Mouse (Mus musculus) midbrain, embryonic 14.5 days (tissue): ENCODE measurements at regions not wholly inside any gene's neighbourhood (a gene's known extent, or its start where the extent isn't known, plus 50 kb on each side); places are given as distances from the start of the nearest gene placed in this dataset.
A peak's percentile ranks its signal among the peaks of the same experiment; 100 is the strongest.

ENCODE experiments used
- ATAC-seq: fragments of 200-750 bp; cut with Nextera tagmentation; 2 replicates; pipeline ENCODE4 v1.8.0; 2017; ENCODE audit warnings: moderate number of reproducible peaks, moderate library complexity; ENCODE audit not compliant: low FRiP score, low TSS enrichment
- DNase-seq: peaks from one replicate; pipeline ENCODE4 v3.0.0-alpha.2; 2015
- H3K27ac ChIP-seq: fragments of 300-500 bp; sonication (generic); replicated peaks from 2 replicates; pipeline ENCODE4 v1.5.1; 2014; ENCODE audit warnings: mild to moderate bottlenecking, low read depth, low read length, moderate library complexity
- H3K27me3 ChIP-seq: fragments of 300-500 bp; sonication (generic); 2 replicates; pipeline ENCODE4 v1.6.1; 2014; ENCODE audit warnings: low read length, control low read depth, mixed read lengths; ENCODE audit not compliant: control insufficient read depth, insufficient read depth
- H3K36me3 ChIP-seq: fragments of 300-500 bp; sonication (generic); 2 replicates; pipeline ENCODE4 v1.6.1; 2014; ENCODE audit warnings: low read length, control low read depth; ENCODE audit not compliant: control insufficient read depth, insufficient read depth
- H3K4me1 ChIP-seq: fragments of 300-500 bp; sonication (generic); 2 replicates; pipeline ENCODE4 v1.6.1; 2014; ENCODE audit warnings: mild to moderate bottlenecking, antibody characterized with exemption, low read length, control low read depth; ENCODE audit not compliant: control insufficient read depth, insufficient read depth
- H3K4me2 ChIP-seq: fragments of 300-500 bp; sonication (generic); 2 replicates; pipeline ENCODE4 v1.6.1; 2014; ENCODE audit warnings: mild to moderate bottlenecking, low read length, moderate library complexity
- H3K4me3 ChIP-seq: fragments of 300-500 bp; sonication (generic); replicated peaks from 2 replicates; pipeline ENCODE4 v1.5.1; 2014; ENCODE audit warnings: low read depth, low read length
- H3K9ac ChIP-seq: fragments of 300-500 bp; sonication (generic); replicated peaks from 2 replicates; pipeline ENCODE4 v1.6.1; 2014; ENCODE audit warnings: mild to moderate bottlenecking, low read length, moderate library complexity
- H3K9me3 ChIP-seq: fragments of 300-500 bp; sonication (generic); 2 replicates; pipeline ENCODE4 v1.6.1; 2016; ENCODE audit warnings: low read length, control low read depth, mixed read lengths; ENCODE audit not compliant: control insufficient read depth
- WGBS: fragments of 180-500 bp; shearing (Covaris S2); extraction: QIAGEN DNeasy Blood & Tissue Kit; methylation state at CpG from one replicate; pipeline ENCODE4 v1.1.7; 2014; 5-methylcytosine and 5-hydroxymethylcytosine counted together

- Histone ChIP-seq H3K9ac (no peak overlapping the region), H3K27ac (no peak overlapping the region), H3K4me2 (no peak overlapping the region), H3K36me3 (no peaks in the 10 kb centered on the region), H3K4me3 (no peak overlapping the region), H3K4me1 (no peaks in the 10 kb centered on the region), H3K27me3 (no peaks in the 10 kb centered on the region), H3K9me3 (no peaks in the 10 kb centered on the region)
- ATAC-seq (peak; percentile 57; the same call in 1 of the 2 replicates), DNase-seq (peak; percentile 93)
- 14% methylated on average over 2 of the region's 2 CpGs for WGBS
Measured at GRCm38 (mm10) chr12:97872391-97872790, 386.9 kb downstream of the Galc start.

- Histone ChIP-seq H3K4me1 (no peaks in the 10 kb centered on the region), H3K9ac (no peak overlapping the region), H3K27me3 (no peaks in the 10 kb centered on the region), H3K36me3 (no peaks in the 10 kb centered on the region), H3K4me2 (no peak overlapping the region), H3K27ac (no peak overlapping the region), H3K4me3 (no peak overlapping the region), H3K9me3 (no peaks in the 10 kb centered on the region)
- DNase-seq (peak; percentile 31), ATAC-seq (no peak)
- 58% methylated on average over 3 of the region's 3 CpGs for WGBS
Measured at GRCm38 (mm10) chr12:97862921-97863320, 396.3 kb downstream of the Galc start.

DNA sequence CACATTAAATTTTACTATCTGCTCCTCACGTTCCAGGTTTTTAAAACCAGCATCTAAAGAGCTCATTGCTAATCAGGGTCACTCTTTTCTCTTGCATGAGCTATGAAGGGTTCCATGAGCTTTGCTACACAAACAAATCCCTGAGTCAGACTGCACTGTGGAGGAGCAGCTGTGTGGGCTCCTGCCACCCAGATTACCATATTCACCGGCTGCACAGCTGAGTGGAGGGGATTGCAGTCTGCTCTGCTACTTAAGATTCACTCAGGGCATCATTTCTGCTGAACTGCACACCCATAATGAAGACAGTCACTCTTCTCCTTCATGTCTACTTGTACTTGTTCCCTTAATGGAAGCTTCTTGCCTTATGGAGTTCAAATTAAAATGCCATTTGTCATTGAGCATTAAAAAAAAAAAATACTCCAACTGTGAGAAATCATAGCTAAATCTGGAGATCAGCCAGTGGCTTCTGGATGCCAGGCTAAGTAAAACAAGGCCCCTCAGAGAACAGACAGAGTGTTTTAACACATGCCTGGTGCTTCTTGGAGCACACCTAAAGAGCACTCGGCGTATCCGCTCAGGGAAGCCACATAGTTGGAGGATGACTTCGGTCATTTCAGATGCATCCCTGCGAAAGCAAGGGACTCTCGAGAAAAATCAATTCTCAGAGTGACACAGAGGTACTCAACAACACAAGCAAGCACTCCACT, 422.9 kb downstream of the Galc start:
- H3K4me1 ChIP-seq = no peaks in the 10 kb centered on the region

DNA sequence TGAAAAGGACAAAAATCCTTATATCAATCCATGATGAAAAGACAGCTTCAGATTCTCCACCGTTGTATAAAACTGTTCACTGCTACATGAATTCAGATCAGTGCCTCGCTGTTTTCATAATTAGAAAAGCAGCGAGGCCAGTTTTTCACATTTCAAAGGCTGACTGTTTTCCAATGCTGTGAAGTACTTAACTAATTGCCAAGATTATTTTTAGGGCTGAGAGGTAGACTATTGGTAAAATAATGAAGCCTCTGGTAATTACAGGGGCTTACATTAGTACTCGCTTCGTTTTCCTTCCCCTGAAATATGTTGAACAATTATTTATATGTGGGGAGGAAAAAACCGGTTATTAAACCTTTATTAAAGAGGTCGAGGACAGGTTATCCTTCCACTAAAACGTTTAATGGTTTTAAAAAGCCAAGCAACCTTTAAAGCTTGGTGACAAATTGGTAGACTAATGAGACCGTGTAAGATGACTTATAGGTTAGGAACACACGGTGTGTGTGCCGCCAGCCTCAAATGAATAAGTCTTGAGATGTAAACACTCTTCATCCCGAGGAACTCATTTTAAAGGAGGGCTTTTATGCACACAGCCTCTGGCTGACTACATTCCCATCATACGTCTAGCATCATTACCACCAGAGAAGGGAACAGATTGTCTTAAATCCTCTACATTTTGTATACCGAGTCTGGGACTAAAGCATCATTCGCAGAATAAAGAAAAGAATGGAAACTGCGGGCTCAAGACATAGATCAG, 465.7 kb downstream of the Galc start:
- Histone ChIP-seq H3K9ac (no peak overlapping the region), H3K27me3 (no peaks in the 10 kb centered on the region), H3K4me2 (0 out of 2 replicates have a peak overlapping the region, but pooled peaks have one; percentile 6), H3K27ac (no peak overlapping the region), H3K36me3 (no peaks in the 10 kb centered on the region), H3K9me3 (no peaks in the 10 kb centered on the region), H3K4me1 (0 out of 2 replicates have a peak, but pooled peaks cover 4% of the 10 kb centered on the region), H3K4me3 (no peak overlapping the region)
- 65% methylated on average over 16 of the region's 16 CpGs for WGBS
- DNase-seq (peak; percentile 17), ATAC-seq (no peak)

More for the DNA sequence above, 422.9 kb downstream of the Galc start:
- Histone ChIP-seq H3K27me3 (no peaks in the 10 kb centered on the region), H3K9ac (no peak overlapping the region), H3K4me3 (no peak overlapping the region), H3K27ac (no peak overlapping the region), H3K36me3 (no peaks in the 10 kb centered on the region), H3K9me3 (no peaks in the 10 kb centered on the region), H3K4me2 (no peak overlapping the region)
- 68% methylated on average over 8 of the region's 8 CpGs for WGBS
- peak; percentile 83; the same call in 1 of the 2 replicates for ATAC-seq
- DNase-seq = peak; percentile 62

GRCm38 (mm10) chr12:97783476-97783875, 475.8 kb downstream of the Galc start:
- no peak overlapping the region for H3K9ac ChIP-seq
- no peaks in the 10 kb centered on the region for H3K36me3 ChIP-seq
- no peaks in the 10 kb centered on the region for H3K4me1 ChIP-seq
- no peaks in the 10 kb centered on the region for H3K27me3 ChIP-seq
- H3K4me3 ChIP-seq = no peak overlapping the region
- ATAC-seq (no peak), DNase-seq (no peak)
- WGBS = 93% methylated on average over 3 of the region's 3 CpGs
- no peak overlapping the region for H3K27ac ChIP-seq
- no peak overlapping the region for H3K4me2 ChIP-seq
- H3K9me3 ChIP-seq = no peaks in the 10 kb centered on the region

GRCm38 (mm10) chr12:97759116-97759515, 500.1 kb downstream of the Galc start:
- no peak for ATAC-seq
- Histone ChIP-seq H3K4me1 (no peaks in the 10 kb centered on the region), H3K4me3 (no peak overlapping the region), H3K9me3 (no peaks in the 10 kb centered on the region), H3K9ac (no peak overlapping the region), H3K27me3 (no peaks in the 10 kb centered on the region), H3K4me2 (no peak overlapping the region), H3K36me3 (no peaks in the 10 kb centered on the region), H3K27ac (no peak overlapping the region)
- WGBS = 68% methylated on average over 3 of the region's 3 CpGs
- no peak for DNase-seq

DNA sequence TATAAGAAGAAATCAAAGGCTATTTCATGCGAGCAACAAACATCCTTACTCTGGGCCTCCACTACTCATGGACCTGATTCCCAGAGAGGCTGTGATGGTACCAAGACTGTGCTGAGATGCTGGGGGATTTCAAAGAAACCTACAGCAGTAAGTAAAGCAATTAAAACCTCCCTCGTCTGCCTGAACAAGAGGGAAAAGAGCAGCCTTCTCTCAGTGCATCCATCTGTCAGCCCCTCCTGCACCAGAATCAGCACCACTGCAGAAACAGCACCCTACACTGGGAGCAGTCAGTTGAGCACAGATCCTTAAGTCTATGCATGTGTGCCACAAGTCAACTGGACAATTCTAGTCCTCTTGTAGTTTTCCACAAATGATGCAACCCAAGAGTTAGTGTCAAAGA, 500.6 kb downstream of the Galc start:
- Histone ChIP-seq H3K4me3 (no peak overlapping the region), H3K27ac (no peak overlapping the region), H3K27me3 (no peaks in the 10 kb centered on the region), H3K36me3 (no peaks in the 10 kb centered on the region), H3K9ac (no peak overlapping the region), H3K4me1 (no peaks in the 10 kb centered on the region), H3K9me3 (no peaks in the 10 kb centered on the region), H3K4me2 (no peak overlapping the region)
- no peak for DNase-seq
- no peak for ATAC-seq
- WGBS = 66% methylated on average over 2 of the region's 2 CpGs

DNA sequence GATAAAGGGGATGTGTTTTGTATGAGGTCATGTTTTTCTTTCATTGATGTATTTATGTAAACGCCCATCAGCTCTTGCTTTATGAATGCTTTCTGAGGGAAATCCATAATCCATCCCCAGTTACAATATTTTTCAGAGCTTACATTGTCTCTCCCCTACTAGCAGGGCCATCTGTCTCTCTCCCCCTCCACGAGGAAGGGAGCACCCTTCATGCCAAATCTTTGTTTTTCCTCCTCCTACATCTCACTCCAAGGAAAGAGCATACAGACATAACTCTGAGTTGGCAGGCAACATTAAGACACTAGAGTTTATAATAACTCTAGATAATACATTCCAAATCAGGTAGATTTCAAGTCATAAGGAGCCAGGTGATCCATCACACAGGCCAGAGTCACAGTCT, 509.1 kb downstream of the Galc start:
- no peak overlapping the region for H3K27ac ChIP-seq
- no peaks in the 10 kb centered on the region for H3K9me3 ChIP-seq
- DNase-seq (no peak), ATAC-seq (no peak)
- no peaks in the 10 kb centered on the region for H3K27me3 ChIP-seq
- 74% methylated on average over 2 of the region's 2 CpGs for WGBS
- no peak overlapping the region for H3K4me2 ChIP-seq
- H3K9ac ChIP-seq = no peak overlapping the region
- no peaks in the 10 kb centered on the region for H3K36me3 ChIP-seq
- no peaks in the 10 kb centered on the region for H3K4me1 ChIP-seq
- no peak overlapping the region for H3K4me3 ChIP-seq

DNA sequence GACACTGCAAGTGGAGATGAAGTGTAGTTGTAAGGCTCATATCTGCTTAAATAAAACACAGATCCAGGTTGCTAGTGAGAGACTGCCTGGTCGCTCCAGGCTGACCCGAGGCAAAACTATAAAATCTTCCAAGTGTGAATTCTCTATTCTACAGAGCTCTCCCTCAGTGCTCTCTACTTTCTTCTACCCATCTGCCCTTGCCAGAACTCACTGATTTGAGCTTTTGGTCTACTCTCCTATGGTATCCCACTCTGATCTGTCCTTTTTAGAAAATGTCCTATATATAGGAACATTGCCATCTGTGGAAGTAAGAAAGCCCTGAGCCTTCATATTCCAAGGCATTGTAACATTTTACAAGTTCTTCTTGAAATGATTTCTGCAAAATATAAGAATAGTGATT, 518.3 kb downstream of the Galc start:
- no peaks in the 10 kb centered on the region for H3K9me3 ChIP-seq
- H3K36me3 ChIP-seq = no peaks in the 10 kb centered on the region
- no peaks in the 10 kb centered on the region for H3K27me3 ChIP-seq
- WGBS = 75% methylated on average over 2 of the region's 2 CpGs
- ATAC-seq (no peak), DNase-seq (no peak)
- H3K4me1 ChIP-seq = no peaks in the 10 kb centered on the region
- H3K9ac ChIP-seq = no peak overlapping the region
- no peak overlapping the region for H3K4me2 ChIP-seq
- H3K4me3 ChIP-seq = no peak overlapping the region
- no peak overlapping the region for H3K27ac ChIP-seq
